Mouse (Mus musculus) hindbrain, embryonic 16.5 days (tissue): Measurements from ENCODE around the gene Slc22a19. TPM values are rescaled to one million over a fixed set of nuclear protein-coding genes. Genes with fewer than 3 reads are reported as not detected.
"Not testable (repeated sequence)": the region's sequence is repeated elsewhere in the genome, so short reads cannot be mapped to it uniquely, and the experiment has no call there.

Experiments
- ATAC-seq: fragments of 200-750 bp; cut with Nextera tagmentation; 2 replicates; pipeline ENCODE4 v1.8.0; 2017; ENCODE audit warnings: moderate TSS enrichment, moderate library complexity
- H3K27ac ChIP-seq: fragments of 300-500 bp; sonication (generic); 2 replicates; pipeline ENCODE4 v1.5.1; 2014; ENCODE audit warnings: low read depth, mild to moderate bottlenecking, control low read depth, low read length, moderate library complexity
- H3K27me3 ChIP-seq: fragments of 300-500 bp; sonication (generic); replicated peaks from 2 replicates; pipeline ENCODE4 v1.6.1; 2014; ENCODE audit warnings: low read length; ENCODE audit not compliant: control insufficient read depth, insufficient read depth
- H3K36me3 ChIP-seq: fragments of 300-500 bp; sonication (generic); 2 replicates; pipeline ENCODE4 v1.6.1; 2014; ENCODE audit warnings: mild to moderate bottlenecking, low read length, moderate library complexity, mixed read lengths; ENCODE audit not compliant: control insufficient read depth, insufficient read depth
- H3K4me1 ChIP-seq: fragments of 300-500 bp; sonication (generic); 2 replicates; pipeline ENCODE4 v1.6.1; 2014; ENCODE audit warnings: low read depth, low read length; ENCODE audit not compliant: control insufficient read depth, insufficient read depth
- H3K4me2 ChIP-seq: fragments of 300-500 bp; sonication (generic); 2 replicates; pipeline ENCODE4 v1.6.1; 2014; ENCODE audit warnings: mild to moderate bottlenecking, low read length, control low read depth, moderate library complexity
- H3K4me3 ChIP-seq: fragments of 300-500 bp; sonication (generic); 2 replicates; pipeline ENCODE4 v1.5.1; 2014; ENCODE audit warnings: mild to moderate bottlenecking, low read length, control low read depth, moderate library complexity
- H3K9ac ChIP-seq: fragments of 300-500 bp; sonication (generic); 2 replicates; pipeline ENCODE4 v1.6.1; 2014; ENCODE audit warnings: low read depth, mild to moderate bottlenecking, control low read depth, low read length, moderate library complexity
- H3K9me3 ChIP-seq: fragments of 300-500 bp; sonication (generic); 2 replicates; pipeline ENCODE4 v1.6.1; 2014; ENCODE audit warnings: mild to moderate bottlenecking, low read length, moderate library complexity; ENCODE audit not compliant: control insufficient read depth
- WGBS: fragments of 180-500 bp; shearing (Covaris S2); extraction: QIAGEN DNeasy Blood & Tissue Kit; methylation state at CpG from one replicate; pipeline ENCODE4 v1.1.7; 2014; 5-methylcytosine and 5-hydroxymethylcytosine counted together
- polyA plus RNA-seq: library from polyadenylated mRNA; unstranded; fragments of >200 nt; fragmentation: Nextera tagmentation; extraction: Ambion mirVana; gene quantifications from 2 replicates; pipeline ENCODE4 v1.2.1, GENCODE M21; 2015

Slc22a19 gene
- polyA plus RNA-seq = 0.50 and 0.56 TPM in 2 replicates

GRCm38 (mm10) chr19:7711148-7711547 is at the start of gene Slc22a19:
Slc22a19 (minus strand) TSS chr19:7711310.
- no peaks in the 10 kb centered on the region for H3K27me3 ChIP-seq
- no peak for ATAC-seq
- H3K36me3 ChIP-seq = no peaks in the 10 kb centered on the region

GRCm38 (mm10) chr19:7753371-7753770 is 42.3 kb upstream of the Slc22a19 start:
- H3K4me3 ChIP-seq, H3K27me3 ChIP-seq, H3K9ac ChIP-seq, H3K27ac ChIP-seq, H3K9me3 ChIP-seq, ATAC-seq, H3K36me3 ChIP-seq, H3K4me2 ChIP-seq, H3K4me1 ChIP-seq: not testable (repeated sequence)
- 74% methylated on average over 13 of the region's 13 CpGs for WGBS

More at GRCm38 (mm10) chr19:7711148-7711547, at the start of gene Slc22a19:
- H3K4me3 ChIP-seq = no peak within 1 kb of the TSS
- no peak within 1 kb of the TSS for H3K9ac ChIP-seq
- H3K9me3 ChIP-seq = no peaks in the 10 kb centered on the region
- no peak within 1 kb of the TSS for H3K27ac ChIP-seq
- no peak within 1 kb of the TSS for H3K4me2 ChIP-seq
- H3K4me1 ChIP-seq = no peaks in the 10 kb centered on the region

GRCm38 (mm10) chr19:7729543-7729942 is 18.4 kb upstream of the Slc22a19 start:
- no peak overlapping the region for H3K27ac ChIP-seq
- no peaks in the 10 kb centered on the region for H3K36me3 ChIP-seq
- WGBS = 41% methylated on average over 1 of the region's 1 CpGs
- H3K4me1 ChIP-seq = no peaks in the 10 kb centered on the region
- no peak overlapping the region for H3K4me3 ChIP-seq
- H3K9me3 ChIP-seq = no peaks in the 10 kb centered on the region
- no peak overlapping the region for H3K4me2 ChIP-seq
- no peak overlapping the region for H3K9ac ChIP-seq
- no peak for ATAC-seq
- no peaks in the 10 kb centered on the region for H3K27me3 ChIP-seq

GRCm38 (mm10) chr19:7693104-7693503 is 18.0 kb downstream of the Slc22a19 start:
- not testable (repeated sequence) for H3K4me2 ChIP-seq, H3K9me3 ChIP-seq, H3K4me3 ChIP-seq, H3K27me3 ChIP-seq, H3K9ac ChIP-seq, H3K27ac ChIP-seq, H3K4me1 ChIP-seq, ATAC-seq, H3K36me3 ChIP-seq
- WGBS = 69% methylated on average over 3 of the region's 3 CpGs

- 92% methylated on average over 2 of the region's 2 CpGs for WGBS
- H3K9ac ChIP-seq = no peak overlapping the region
Observed at GRCm38 (mm10) chr19:7691259-7691658, 19.9 kb downstream of the Slc22a19 start.

GRCm38 (mm10) chr19:7687988-7688387 is 23.1 kb downstream of the Slc22a19 start:
- Histone ChIP-seq H3K9me3 (no peaks in the 10 kb centered on the region), H3K27me3 (no peaks in the 10 kb centered on the region), H3K27ac (no peak overlapping the region), H3K36me3 (no peaks in the 10 kb centered on the region), H3K4me1 (no peaks in the 10 kb centered on the region), H3K4me2 (no peak overlapping the region), H3K9ac (no peak overlapping the region), H3K4me3 (no peak overlapping the region)
- 86% methylated on average over 1 of the region's 1 CpGs for WGBS
- ATAC-seq = no peak

More at GRCm38 (mm10) chr19:7691259-7691658, 19.9 kb downstream of the Slc22a19 start:
- no peak overlapping the region for H3K4me3 ChIP-seq
- H3K27me3 ChIP-seq = no peaks in the 10 kb centered on the region
- no peak overlapping the region for H3K27ac ChIP-seq
- no peaks in the 10 kb centered on the region for H3K4me1 ChIP-seq
- ATAC-seq = no peak
- no peaks in the 10 kb centered on the region for H3K36me3 ChIP-seq
- no peaks in the 10 kb centered on the region for H3K9me3 ChIP-seq
- H3K4me2 ChIP-seq = no peak overlapping the region

- Histone ChIP-seq H3K4me3 (no peak overlapping the region), H3K27ac (no peak overlapping the region), H3K9me3 (no peaks in the 10 kb centered on the region), H3K4me2 (no peak overlapping the region), H3K36me3 (no peaks in the 10 kb centered on the region), H3K27me3 (no peaks in the 10 kb centered on the region), H3K9ac (no peak overlapping the region), H3K4me1 (no peaks in the 10 kb centered on the region)
- 10% methylated on average over 1 of the region's 1 CpGs for WGBS
- no peak for ATAC-seq
Observed at GRCm38 (mm10) chr19:7672033-7672432, 39.1 kb downstream of the Slc22a19 start.

GRCm38 (mm10) chr19:7648913-7649666 is 62.0 kb downstream of the Slc22a19 start:
- Histone ChIP-seq H3K4me1 (no peaks in the 10 kb centered on the region), H3K9ac (no peak overlapping the region), H3K9me3 (no peaks in the 10 kb centered on the region), H3K4me2 (no peak overlapping the region), H3K36me3 (no peaks in the 10 kb centered on the region), H3K4me3 (no peak overlapping the region), H3K27ac (no peak overlapping the region), H3K27me3 (no peaks in the 10 kb centered on the region)
- WGBS = 87% methylated on average over 8 of the region's 8 CpGs
- ATAC-seq = no peak

- Histone ChIP-seq H3K4me2 (no peak overlapping the region), H3K4me1 (no peaks in the 10 kb centered on the region), H3K27me3 (no peaks in the 10 kb centered on the region), H3K36me3 (no peaks in the 10 kb centered on the region), H3K9me3 (no peaks in the 10 kb centered on the region), H3K9ac (no peak overlapping the region), H3K27ac (no peak overlapping the region), H3K4me3 (no peak overlapping the region)
- 71% methylated on average over 1 of the region's 1 CpGs for WGBS
- ATAC-seq = no peak
Observed at GRCm38 (mm10) chr19:7633786-7634185, 77.3 kb downstream of the Slc22a19 start.
